Mouse (Mus musculus) spleen, adult 10 weeks (tissue): ENCODE data around the gene Ddah1. TPM values are rescaled to one million over a fixed set of nuclear protein-coding genes. Genes with fewer than 3 reads are reported as not detected.

Source experiments
- polyA plus RNA-seq: library from polyadenylated mRNA; stranded (reverse); fragments of 350-450 nt; fragmentation: Illumina TruSeq; extraction: RNeasy Lipid Tissue Mini Kit (QIAGEN cat#74804); gene quantifications from one replicate; pipeline ENCODE4 v1.2.3, GENCODE M21; 2015; ENCODE audit warnings: low replicate concordance; ENCODE audit not compliant: insufficient read depth

Ddah1 gene
- 1.0 TPM for polyA plus RNA-seq

GRCm38 (mm10) chr3:145758561-145759378, at the start of gene Ddah1:
Ddah1 (plus strand) TSS chr3:145758675.

DNA sequence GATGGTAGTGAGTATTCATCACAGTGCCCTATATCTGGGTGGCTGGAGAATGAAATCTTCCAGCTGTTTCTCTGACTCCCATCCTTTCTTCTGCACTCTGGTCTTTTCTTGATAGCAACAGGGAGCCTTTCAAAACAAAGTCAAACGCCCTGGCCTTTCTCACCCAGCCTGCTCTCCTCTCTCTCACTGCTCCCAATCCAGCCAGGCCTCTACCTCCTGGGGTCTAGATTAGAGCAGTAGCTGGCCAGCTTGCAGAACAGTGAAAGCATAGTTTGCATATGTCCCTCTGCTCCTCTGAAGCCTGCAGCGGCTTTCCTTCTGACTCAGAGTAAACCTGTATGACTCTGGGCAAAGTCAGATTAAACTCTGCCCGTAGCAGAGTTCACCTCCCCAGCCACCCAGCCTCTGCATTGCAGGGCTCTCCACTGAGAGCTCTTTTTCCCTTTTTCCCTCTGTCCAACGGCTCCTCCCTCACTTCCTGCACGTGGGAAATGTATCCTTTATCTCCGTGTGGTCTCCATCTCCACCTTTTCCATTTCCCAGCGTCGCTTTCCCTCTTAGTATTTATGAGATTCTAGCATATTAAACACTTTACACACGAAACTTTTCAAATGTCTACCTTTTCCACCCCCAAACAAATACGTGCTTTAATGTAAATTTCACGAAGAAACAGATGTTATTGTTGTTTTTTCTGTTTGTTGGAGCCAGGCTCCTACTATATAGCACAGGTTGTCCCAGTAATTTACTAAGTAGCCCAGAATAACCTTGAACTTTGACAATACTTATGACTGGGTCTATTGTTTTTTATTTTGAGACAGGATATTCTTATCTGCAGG, 163.8 kb downstream of the Ddah1 start, which contains the start of gene Bcl10:
Bcl10 (plus strand) TSS at position 786 of the 836 bp plus-strand sequence.

GRCm38 (mm10) chr3:145937505-145938404, 179.3 kb downstream of the Ddah1 start, which contains the start of gene 2410004B18Rik:
2410004B18Rik (plus strand) TSS chr3:145938014.

Other genes starting within 250 kb of the Ddah1 start
- gene Znhit6, start 182.5 kb upstream of the Ddah1 start, polyA plus RNA-seq: 34.7 TPM
- 17.7 TPM for gene Ccn1, start 108.7 kb upstream of the Ddah1 start, polyA plus RNA-seq
- gene Bcl10, start 164.1 kb downstream of the Ddah1 start, polyA plus RNA-seq: 69.6 TPM
- gene 2410004B18Rik, start 179.3 kb downstream of the Ddah1 start, polyA plus RNA-seq: 41.5 TPM
- 1.0 TPM for gene Syde2, start 229.2 kb downstream of the Ddah1 start, polyA plus RNA-seq